Mouse (Mus musculus) 416B (cell line): ENCODE measurements around the gene Hint3.
A peak's percentile ranks its signal among the peaks of the same experiment; 100 is the strongest.
"Not testable (repeated sequence)": the region's sequence is repeated elsewhere in the genome, so short reads cannot be mapped to it uniquely, and the experiment has no call there.

Experiments
- DNase-seq: peaks from one replicate; pipeline ENCODE4 v3.0.0; 2011; ENCODE audit warnings: low read depth

Hint3 gene

GRCm38 (mm10) chr10:30629513-30629912 lies at the start of gene Hint3:
Gene Hint3, minus strand, starts transcription at chr10:30629632.
- DNase-seq = no peak

- DNase-seq = peak; percentile 83
Observed at GRCm38 (mm10) chr10:30678051-30678450, 48.6 kb upstream of the Hint3 start.

- peak; percentile 36 for DNase-seq
Observed at GRCm38 (mm10) chr10:30674825-30675224, 45.4 kb upstream of the Hint3 start.

- no peak for DNase-seq
Observed at GRCm38 (mm10) chr10:30666580-30666979, 37.1 kb upstream of the Hint3 start.

- peak; percentile 96 for DNase-seq
Observed at GRCm38 (mm10) chr10:30660564-30661328, 31.3 kb upstream of the Hint3 start.

GRCm38 (mm10) chr10:30655655-30656054 lies 26.2 kb upstream of the Hint3 start:
- peak; percentile 94 for DNase-seq

GRCm38 (mm10) chr10:30647681-30648080 lies 18.2 kb upstream of the Hint3 start:
- DNase-seq = no peak

GRCm38 (mm10) chr10:30638216-30638615 lies 8.8 kb upstream of the Hint3 start:
- no peak for DNase-seq

- not testable (repeated sequence) for DNase-seq
Observed at GRCm38 (mm10) chr10:30636474-30637154, 7.2 kb upstream of the Hint3 start.

- no peak for DNase-seq
Observed at GRCm38 (mm10) chr10:30632718-30633117, 3.3 kb upstream of the Hint3 start.

- no peak for DNase-seq
Observed at GRCm38 (mm10) chr10:30629977-30630376, 545 bp upstream of the Hint3 start.

GRCm38 (mm10) chr10:30628444-30628843 lies 988 bp downstream of the Hint3 start:
- DNase-seq = not testable (repeated sequence)

- DNase-seq = no peak
Observed at GRCm38 (mm10) chr10:30627548-30627947, 1.9 kb downstream of the Hint3 start.

- DNase-seq = no peak
Observed at GRCm38 (mm10) chr10:30624161-30625019, 5.0 kb downstream of the Hint3 start.

- peak; percentile 75 for DNase-seq
Observed at GRCm38 (mm10) chr10:30622928-30623327, 6.5 kb downstream of the Hint3 start.

- no peak for DNase-seq
Observed at GRCm38 (mm10) chr10:30618918-30619210, 10.6 kb downstream of the Hint3 start.

- peak; percentile 99 for DNase-seq
Observed at GRCm38 (mm10) chr10:30618091-30618917, 11.1 kb downstream of the Hint3 start.

GRCm38 (mm10) chr10:30613039-30613438 lies 16.4 kb downstream of the Hint3 start:
- no peak for DNase-seq

- DNase-seq = no peak
Observed at GRCm38 (mm10) chr10:30609614-30610013, 19.8 kb downstream of the Hint3 start.

- DNase-seq = peak; percentile 62
Observed at GRCm38 (mm10) chr10:30608109-30608508, 21.3 kb downstream of the Hint3 start.

GRCm38 (mm10) chr10:30600542-30600966 lies 28.9 kb downstream of the Hint3 start, which contains the start of gene Trmt11:
Gene Trmt11, minus strand, starts transcription at chr10:30600749.
- peak; percentile 87 for DNase-seq
